Mouse (Mus musculus): Measurements from ENCODE around the gene Tcea3.

Tcea3 gene

DNA sequence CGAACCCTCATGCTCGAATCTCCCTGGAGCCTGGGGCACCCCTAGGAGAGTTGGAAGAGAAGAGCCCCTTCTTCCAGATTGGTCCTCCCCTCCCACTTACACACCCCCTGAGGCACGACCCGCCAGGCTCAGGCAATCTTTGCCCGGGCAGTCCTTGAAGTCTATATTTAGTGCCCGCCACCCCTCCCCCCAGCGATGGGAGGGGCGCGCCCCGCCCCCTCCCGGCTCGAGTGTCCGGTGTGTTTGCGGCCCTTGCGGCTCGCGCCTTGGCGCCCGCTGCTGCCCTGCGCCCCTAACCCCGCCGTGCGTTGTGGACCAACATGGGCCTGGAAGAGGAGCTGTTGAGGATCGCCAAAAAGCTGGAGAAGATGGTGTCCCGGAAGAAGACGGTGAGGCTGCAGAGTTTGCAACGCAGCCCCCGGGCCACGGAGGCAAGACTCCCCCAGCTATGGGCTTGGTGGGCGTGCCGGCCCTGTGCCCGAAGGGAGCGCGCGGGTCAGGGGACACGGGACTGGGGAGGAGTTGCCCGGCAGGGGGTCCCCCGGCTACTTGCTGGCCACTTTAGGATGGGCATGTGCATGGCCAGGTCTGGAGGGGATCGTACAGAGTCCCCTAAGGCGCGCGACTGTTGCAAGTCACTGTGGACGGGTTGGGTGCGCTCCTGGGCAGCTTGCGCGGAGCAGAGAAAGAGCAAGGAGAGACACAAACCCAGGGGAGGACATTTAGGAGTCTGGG, at the start of gene Tcea3:
Tcea3 (plus strand) TSS at position 1 of the 735 bp plus-strand sequence.
- peak; percentile 55 for DNase-seq (ENCODE audit: low read depth, low spot score)

DNA sequence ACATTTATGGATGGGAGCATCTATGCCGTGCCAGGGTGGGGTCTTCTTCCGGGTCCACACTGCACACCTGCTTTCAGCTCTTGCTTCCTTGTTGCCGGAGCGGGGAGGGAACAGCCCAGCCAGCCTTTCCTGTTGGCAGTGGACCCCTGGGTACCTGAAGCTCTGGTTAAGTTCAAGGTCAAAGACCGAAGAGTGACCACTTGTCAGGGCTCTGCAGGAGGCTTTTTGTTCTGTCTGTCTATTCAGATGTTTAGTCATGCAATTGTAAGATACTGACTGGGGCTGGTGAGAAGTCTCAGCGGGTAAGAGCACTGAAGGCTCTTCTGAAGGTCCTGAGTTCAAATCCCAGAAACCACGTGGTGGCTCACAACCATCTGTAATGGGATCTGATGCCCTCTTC, 48.7 kb upstream of the Tcea3 start:
- no peak for DNase-seq (ENCODE audit: low read depth, low spot score)

DNA sequence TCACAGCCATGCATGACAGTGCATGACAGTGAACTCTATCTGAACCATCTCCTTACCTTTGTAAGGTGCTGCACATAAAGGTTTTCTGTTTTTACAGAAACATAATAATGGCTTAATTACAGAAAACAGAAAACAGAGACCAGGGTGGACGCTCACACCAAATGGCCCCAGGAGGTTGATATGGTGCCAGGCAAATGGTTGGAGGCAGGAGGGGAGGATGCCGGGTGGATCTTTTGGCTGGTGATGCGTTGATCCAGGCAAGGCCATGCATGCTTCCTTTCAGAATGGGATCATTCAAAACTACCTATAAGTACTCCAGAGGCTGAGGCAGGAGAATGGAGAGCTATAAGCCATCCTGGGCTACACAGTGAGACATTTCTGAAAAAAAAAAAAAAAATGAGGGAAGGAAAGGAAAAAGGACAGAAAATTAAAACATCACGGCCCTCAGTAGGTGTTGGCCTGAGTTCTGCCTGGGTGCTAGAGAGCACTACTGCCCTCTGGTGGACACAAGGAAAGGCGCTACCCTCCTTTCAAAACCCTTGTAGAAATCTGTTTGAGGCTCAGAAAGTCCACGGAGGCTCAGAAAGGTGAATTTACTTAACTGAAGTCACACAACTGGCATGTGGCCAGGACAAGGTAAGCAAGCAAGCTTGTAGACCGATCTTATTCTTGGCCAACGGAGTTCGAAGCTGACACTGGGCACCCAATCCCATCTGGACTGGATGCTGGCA, 47.8 kb upstream of the Tcea3 start:
- peak; percentile 80 for DNase-seq (ENCODE audit: low read depth, low spot score)

- peak; percentile 90 for DNase-seq (ENCODE audit: low read depth, low spot score)
Observed at GRCm38 (mm10) chr4:136202509-136202908, 45.0 kb upstream of the Tcea3 start.

DNA sequence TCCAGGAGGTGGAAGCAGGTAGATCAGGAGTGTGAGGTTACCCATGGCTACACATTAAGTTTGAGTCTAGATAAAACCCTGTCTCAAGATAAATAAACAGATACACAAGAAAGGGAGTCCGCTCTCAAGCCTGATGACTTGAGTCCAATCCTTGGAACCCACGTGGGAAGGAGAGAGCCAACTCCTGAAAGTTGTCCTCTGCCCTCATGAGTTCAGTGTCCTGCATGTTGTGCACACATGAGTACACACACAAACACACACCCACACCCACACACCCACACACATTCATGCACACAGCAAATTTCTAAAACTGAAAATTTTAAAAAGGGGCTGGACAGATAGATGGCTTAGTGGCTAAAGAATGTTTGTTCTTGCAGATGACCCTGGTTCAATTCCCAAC, 42.8 kb upstream of the Tcea3 start:
- no peak for DNase-seq (ENCODE audit: low read depth, low spot score)

DNA sequence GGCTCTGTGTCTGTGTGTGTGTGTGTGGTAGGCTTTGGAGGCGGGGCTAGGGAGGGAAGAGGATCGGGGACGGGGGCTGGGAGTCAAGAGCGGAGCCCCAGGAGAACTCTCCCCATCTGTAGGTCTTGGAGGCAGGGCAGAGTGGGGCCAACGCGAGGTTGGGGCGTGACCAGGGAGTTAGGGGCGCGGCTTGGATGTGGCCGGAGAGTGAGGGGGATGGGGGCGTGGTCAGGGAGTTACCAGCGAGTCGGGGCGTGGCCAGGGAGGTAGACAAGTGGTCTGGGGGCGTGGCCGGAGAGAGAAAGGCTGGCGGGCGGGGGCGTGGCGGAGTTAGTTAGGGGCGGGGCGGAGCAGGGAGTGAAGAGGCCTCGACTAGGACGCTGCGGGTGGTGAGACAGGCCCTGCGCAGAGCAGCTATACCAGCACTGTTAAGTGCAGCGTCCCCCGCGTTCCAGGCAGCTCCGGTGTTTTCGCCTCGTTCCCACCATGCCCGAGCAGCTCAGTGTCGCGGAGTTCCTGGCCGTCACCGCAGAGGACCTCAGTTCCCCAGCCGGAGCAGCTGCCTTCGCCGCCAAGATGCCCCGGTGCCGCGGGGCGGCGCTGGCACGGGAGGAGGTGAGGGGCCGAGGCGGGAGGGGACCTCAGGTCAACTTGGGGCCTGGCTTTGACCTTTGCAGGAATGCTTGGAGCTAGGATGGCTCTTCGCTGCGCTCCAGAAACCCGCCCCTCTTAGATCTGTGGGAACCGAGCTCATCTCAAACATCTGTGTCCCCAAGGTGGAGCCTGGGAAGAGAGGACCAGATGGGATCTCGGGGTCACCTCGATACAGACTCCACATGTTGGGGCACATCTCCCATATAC, 41.3 kb upstream of the Tcea3 start, which contains the start of gene Asap3:
Asap3 (plus strand) TSS at position 333 of the 861 bp plus-strand sequence.
- peak; percentile 98 for DNase-seq (ENCODE audit: low read depth, low spot score)

- no peak for DNase-seq (ENCODE audit: low read depth, low spot score)
Observed at GRCm38 (mm10) chr4:136206943-136207342, 40.6 kb upstream of the Tcea3 start.

DNA sequence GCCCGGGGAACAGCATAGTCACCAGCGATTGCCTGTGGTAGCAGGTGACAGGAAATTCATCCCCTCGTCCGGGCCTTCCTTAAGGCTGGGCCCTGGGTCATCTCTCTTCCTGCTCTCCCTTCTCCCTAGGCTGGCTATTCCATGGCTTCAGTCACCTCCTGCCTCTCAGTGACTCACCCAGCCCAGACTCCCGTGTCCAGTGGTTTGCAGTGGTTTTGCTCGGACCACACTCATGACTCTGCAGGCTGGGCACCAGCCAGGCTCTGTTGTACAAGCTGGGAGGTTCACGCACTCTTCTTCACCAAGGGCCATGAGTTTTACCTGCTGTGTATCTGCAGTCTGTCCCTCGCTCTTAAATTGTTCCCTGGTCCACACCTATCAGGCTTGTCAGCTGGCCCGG, 36.6 kb upstream of the Tcea3 start:
- DNase-seq (ENCODE audit: low read depth, low spot score): no peak

DNA sequence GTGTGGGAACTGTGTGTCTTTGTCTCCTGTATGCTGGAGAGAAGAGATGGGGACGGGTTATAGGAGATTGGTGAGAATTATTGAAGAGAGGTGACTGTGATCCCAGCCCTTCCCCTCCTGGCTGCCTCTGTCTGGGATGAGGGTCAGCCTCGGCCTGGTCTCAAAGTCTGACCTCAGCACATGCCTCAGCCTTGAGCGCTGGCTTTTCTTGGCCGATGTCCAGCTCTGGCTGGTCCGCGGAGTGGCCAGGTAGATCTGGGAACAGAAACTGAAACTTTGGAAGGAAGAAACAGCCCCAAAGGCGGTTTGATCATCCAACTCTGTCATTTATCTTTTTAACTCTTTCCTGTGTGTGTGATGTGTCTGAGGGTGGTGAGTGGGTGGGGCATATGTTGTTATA, 33.9 kb upstream of the Tcea3 start:
- DNase-seq (ENCODE audit: low read depth, low spot score): no peak

GRCm38 (mm10) chr4:136214828-136215227, 32.7 kb upstream of the Tcea3 start:
- DNase-seq (ENCODE audit: low read depth, low spot score): no peak

DNA sequence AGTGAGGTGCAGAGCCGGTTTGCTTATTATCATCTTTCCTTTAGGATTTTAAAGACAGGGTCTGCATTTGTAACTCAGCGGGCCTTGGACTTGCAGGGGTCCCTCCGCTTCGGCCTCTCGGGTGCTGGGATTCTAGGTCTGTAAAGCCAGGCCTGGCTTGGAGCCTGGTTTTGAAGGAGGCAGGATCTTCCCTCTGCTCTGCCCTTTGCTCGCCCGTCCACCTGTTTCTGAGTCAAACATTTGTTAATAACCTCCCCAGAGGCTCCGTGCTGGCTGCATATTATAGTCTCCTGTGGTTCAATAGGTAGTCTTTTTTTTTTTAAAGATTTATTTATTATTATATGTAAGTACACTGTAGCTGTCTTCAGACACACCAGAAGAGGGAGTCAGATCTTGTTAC, 32.0 kb upstream of the Tcea3 start:
- DNase-seq (ENCODE audit: low read depth, low spot score): no peak

- no peak for DNase-seq (ENCODE audit: low read depth, low spot score)
Observed at GRCm38 (mm10) chr4:136217063-136217462, 30.5 kb upstream of the Tcea3 start.

DNA sequence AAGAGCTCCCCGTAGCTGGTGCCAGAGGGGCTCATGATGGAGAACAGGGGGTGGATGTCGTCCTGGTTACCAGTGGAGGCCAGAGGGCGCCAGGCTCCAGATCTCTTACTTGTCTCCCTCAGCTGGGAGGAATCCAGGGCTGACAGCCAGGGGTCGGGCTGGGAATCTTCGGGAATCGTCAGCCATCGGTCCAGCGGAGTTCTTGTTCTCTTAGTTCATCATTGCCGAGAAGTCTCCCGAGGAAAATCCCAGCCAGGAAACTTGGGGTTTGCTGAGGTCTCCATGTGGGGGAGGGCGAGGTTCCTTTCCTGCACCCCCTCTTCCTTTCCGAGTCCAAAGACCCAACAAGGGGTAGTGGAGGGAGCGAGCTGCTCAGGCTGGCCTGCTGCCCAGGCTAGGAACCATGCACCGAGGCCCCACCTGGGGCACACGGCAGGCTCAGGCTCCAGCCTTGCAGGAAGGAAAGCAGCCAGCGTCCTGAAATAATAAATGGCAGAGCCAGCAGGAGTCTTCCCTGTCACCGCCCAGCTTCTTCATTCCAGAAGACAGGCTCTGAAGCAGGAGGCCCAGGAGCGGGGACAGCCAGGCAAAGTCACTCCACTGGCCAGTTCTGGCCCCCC, 28.8 kb upstream of the Tcea3 start:
- peak; percentile 49 for DNase-seq (ENCODE audit: low read depth, low spot score)

DNA sequence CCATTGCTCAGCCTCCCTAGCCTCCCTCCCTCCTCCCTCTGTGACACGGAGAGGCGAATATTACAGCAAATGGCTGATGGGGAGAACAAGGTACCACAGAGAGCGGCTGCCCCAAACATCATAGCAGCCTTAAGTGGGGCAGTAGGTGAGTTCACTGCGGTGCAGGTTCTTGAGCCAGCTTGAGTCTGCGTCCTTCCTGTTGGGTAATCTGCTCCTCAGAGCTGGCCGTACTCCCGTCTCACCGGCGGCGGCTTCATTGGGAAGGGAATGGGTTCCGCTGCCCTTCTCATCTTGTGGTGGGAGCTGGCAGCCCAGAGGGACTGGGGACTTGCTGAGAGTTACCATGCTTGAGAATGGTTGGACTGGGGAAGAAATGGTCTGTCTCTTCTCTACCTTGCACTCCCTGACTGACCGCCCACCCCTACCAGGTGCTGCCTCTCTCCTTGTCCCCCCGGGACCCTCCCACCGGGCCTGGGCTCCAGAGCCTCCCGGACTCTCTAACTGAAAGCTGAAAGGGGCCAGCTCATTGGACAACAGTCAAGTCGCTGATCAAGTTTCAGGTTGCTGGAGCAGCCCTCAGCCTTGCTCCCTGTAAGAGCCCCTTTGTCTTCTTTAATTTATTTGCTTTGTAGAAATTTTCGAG, 27.3 kb upstream of the Tcea3 start:
- peak; percentile 50 for DNase-seq (ENCODE audit: low read depth, low spot score)

- peak; percentile 72 for DNase-seq (ENCODE audit: low read depth, low spot score)
Observed at GRCm38 (mm10) chr4:136223549-136224239, 23.8 kb upstream of the Tcea3 start.

GRCm38 (mm10) chr4:136224240-136224559, 23.3 kb upstream of the Tcea3 start:
- DNase-seq (ENCODE audit: low read depth, low spot score): no peak

- no peak for DNase-seq (ENCODE audit: low read depth, low spot score)
Observed at GRCm38 (mm10) chr4:136224677-136225460, 22.7 kb upstream of the Tcea3 start.

DNA sequence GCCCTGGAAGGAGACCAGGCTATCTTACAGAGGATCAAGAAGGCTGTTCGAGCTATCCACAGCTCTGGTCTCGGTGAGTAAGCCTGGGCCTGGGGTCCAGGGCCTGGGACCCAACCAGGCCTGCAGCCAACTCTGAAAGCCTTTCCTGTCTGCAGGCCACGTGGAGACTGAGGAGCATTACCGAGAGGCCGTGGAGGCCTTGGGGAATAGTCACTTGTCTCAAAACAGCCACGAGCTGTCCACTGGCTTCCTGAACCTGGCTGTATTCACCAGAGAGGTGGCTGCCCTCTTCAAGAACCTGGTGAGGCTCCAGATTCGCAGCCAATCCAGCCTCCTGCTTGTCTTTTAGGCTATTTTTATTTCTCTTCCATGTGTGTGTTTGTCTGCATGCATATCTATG, 20.1 kb upstream of the Tcea3 start:
- DNase-seq (ENCODE audit: low read depth, low spot score): no peak

DNA sequence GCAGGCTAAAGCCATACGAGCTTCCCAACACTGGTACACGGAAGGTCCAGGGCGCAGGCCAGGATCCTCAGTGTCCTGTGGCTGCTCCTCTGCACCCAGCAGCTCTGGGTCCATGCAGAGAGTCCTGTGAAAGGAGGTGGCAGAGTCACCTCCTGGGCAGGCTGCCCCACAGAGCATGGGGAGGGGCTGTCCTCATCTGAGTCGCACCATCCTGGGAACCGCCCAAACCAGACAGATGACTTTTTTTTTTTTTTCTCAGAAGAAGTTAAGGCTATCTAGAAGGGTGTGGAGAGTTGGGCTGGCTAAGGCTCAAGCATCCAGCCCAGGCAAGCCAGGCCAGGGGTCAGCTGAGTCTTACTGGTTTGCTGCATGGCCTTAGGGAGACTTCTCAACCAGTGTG, 18.9 kb upstream of the Tcea3 start:
- no peak for DNase-seq (ENCODE audit: low read depth, low spot score)

GRCm38 (mm10) chr4:136238669-136239068, 8.9 kb upstream of the Tcea3 start:
- no peak for DNase-seq (ENCODE audit: low read depth, low spot score)
